Mouse (Mus musculus) E14TG2a.4 (cell line): Measurements from ENCODE around the gene Crybg3.

Source experiments
- CTCF ChIP-seq: conservative IDR thresholded peaks from 2 replicates; pipeline ENCODE4 v1.5.1; 2014; ENCODE audit warnings: low read length
- POU5F1 ChIP-seq: IDR thresholded peaks from 2 replicates; pipeline ENCODE4 v1.6.1; 2014; ENCODE audit warnings: low read length, borderline replicate concordance

DNA sequence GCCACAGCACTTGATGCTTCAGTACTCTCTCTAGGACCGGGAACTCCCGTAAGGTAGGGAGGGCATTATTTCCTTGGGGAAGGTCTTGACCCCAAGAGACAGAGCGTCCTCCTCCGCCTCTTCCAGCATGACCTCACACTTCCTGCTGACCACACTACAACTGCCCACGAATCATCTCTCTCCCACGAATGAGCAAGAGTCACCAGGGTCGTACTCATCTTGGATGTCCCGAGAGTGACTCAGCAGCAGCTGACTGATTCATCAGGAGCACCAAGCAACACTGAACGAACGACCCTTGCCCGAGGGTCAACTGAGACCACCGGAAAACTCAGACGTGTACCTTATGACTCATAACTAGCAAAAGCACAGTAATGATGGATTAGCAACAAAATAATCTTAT, 71.2 kb downstream of the Crybg3 start:
- TF ChIP-seq POU5F1 (no peak), CTCF (no peak)
